Mouse (Mus musculus) kidney, postnatal 25 days (tissue): Measurements from ENCODE around the gene Lrriq4.

ENCODE experiments used
- DNase-seq, 2 experiments: peaks; one replicate each; pipeline ENCODE4 v3.0.0; 2021; ENCODE audit warnings: mixed read lengths in 2 of 2

The Lrriq4 gene

DNA sequence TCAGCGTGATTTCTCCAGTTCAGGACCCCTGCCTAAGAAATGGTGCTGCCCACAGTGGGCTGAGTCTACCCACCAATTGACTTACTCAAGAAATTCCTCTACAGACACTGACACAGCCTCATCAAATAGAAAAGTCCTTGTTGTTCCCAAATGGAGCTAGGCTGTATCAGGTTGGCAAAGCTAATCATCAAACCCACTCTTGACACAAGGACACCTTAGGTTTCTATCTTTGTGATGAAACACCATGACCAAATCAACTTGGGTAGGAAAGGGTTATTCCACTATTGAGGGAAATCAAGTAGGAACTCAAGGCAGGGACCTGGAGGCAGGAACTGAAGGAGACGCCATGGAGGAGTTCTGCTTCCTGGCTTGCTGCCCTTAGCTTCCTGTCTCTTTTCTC lies at the start of gene Lrriq4:
Lrriq4 (plus strand) TSS at position 301 of the 400 bp plus-strand sequence.
- DNase-seq: no peak

DNA sequence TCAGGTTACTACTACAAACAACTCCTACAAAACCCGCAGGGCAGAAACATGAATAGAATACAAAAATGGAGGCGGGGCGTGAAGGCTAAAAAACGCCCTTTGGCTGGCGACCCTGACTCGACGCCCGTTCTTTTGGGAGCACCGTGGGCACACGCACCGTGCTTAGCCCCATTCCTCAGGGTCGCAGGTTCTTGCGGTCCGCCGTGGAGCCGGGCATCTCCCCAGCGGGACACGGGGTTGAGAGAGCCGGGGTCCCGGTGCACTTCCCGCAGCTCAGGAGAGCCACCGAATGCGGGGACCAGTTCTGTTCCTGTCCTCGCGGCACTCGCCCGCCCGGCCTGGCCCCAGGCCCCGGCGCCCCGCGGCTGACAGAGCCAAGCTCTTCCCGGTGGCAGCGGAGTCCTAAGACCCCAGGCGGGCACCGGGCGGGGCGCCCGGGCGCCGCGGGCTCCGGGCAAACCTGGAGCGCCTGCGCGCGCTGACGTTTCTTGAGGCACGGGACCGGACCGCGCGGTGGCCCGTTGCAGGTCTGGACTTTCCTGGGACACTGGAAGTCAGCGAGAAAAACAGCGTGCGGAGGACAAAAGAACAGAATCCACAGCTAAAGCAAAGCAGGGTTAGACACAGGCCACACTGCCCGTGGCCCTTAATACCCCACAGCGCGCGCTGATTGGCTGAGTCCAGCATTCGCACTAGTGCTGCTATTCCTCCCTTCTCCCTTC lies 49.0 kb upstream of the Lrriq4 start:
- DNase-seq: peak; percentile 66 to 79

DNA sequence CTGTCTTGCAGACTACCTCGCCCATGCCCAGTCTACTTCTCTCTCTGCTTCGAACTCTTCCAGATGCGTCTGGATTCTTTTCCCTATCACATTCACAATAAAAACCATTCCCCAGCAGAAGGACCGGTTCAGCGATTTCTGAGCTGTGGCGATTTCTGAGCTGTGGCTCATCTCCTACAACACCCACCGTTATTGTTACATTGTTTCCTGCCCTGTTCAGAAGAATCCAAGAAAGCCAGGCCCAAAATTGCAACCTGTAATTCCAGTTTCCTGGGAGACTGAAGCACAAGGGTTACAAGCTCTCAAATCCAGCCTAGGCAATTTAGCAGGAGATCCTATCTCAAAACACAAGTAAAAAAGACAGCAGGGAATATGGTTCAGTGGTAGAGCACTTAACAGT lies 47.0 kb upstream of the Lrriq4 start:
- DNase-seq: no peak

DNA sequence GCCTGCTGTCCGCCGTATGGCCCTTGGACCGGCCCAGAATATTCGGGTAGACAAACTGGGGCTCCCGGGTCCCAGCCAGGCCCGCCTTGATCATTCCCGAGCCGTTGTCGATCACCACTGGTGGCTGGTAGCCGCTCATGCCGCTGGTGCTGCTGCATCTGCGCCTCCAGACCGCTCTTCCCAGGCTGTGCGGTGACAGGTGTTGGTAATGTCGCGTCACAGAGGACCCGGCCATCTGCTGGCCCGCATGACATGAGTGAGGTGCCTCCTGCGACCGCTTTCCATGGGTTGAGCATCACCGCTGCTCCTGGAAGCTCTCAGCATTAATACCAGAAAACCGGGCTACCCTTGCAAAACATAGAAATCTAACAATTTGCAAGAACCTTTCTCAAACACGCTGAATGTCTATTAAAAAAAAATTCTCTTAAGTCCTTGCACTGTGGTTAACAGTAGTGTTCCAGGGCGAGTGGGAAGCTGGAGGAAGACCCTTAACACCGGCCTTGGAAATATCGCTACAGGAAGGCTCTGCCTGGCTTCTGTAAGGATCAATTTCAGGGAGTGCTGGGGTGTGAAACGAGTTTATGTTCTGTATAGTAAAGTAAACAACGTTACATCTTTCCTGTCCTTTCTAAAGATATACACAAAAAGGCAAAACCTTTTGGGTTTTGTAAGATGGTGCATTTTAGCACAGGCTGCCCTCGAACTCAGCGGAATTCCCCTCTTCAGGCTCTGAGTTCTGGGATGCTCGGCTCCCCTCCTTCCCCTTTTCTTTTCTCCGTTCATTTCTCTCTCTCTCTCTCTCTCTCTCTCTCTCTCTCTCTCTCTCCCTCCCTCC lies 44.4 kb upstream of the Lrriq4 start, which contains the start of gene Actrt3:
Actrt3 (minus strand) TSS at position 229 of the 835 bp plus-strand sequence.
- DNase-seq: peak; percentile 27 to 61

DNA sequence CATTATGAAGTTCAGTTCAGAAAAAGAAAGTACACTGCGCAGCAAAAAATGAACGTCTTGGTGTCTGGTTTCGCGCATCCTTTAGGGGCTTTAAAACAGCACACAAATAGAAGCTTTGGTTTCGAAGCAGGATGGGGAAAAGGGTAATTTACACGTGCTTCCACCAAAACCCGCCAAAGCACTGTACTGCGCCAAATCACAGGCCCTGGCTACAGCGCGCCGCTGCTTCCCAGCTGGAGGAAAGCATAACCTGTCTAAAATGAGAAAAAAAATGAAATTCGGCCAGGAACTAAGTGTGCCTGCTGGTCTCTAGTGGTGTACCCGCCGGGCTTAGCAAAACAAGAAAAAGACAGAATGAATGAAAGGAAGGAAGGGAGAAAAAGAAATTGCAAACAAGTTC lies 43.6 kb upstream of the Lrriq4 start:
- peak in 1 of 2 experiments; percentile 29 for DNase-seq

DNA sequence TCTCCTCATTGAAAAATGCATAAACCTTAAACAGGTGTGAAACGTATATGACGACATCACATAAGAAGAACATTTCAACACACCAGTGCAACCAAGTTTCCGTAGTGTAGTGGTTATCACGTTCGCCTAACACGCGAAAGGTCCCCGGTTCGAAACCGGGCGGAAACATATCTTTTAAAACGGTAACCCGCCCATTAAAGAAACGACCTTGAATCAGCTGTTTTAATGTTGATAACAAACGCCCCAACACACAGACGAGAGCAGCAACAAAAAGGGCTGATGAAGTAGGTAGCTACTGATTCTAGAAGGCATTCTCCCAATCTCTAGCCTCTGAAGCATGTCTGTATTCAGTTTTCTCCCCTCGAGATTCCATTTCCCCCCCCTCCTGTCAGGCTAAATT lies 43.1 kb upstream of the Lrriq4 start:
- DNase-seq: peak; percentile 90 to 96

DNA sequence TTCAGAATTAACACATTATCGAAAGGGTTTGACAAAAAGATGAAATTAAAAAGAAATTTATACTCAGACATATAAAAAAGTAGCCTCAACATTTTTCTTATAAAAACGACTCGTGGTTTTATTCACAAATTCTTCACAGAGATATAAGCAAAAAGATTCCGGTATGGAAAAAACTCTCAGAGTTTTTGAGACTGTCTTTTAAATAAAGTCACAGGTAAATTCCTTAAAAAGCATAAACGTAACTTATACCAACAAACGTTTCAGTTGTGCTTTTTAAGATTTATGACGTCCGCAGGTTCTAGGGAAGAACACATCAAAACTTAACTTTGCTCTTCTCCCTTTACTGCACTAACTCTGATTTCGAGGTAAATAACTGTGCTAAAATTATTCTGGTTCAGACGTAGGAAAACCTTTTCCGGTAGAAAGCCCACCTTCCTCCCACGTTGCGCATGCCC lies 42.7 kb upstream of the Lrriq4 start:
- no peak for DNase-seq

DNA sequence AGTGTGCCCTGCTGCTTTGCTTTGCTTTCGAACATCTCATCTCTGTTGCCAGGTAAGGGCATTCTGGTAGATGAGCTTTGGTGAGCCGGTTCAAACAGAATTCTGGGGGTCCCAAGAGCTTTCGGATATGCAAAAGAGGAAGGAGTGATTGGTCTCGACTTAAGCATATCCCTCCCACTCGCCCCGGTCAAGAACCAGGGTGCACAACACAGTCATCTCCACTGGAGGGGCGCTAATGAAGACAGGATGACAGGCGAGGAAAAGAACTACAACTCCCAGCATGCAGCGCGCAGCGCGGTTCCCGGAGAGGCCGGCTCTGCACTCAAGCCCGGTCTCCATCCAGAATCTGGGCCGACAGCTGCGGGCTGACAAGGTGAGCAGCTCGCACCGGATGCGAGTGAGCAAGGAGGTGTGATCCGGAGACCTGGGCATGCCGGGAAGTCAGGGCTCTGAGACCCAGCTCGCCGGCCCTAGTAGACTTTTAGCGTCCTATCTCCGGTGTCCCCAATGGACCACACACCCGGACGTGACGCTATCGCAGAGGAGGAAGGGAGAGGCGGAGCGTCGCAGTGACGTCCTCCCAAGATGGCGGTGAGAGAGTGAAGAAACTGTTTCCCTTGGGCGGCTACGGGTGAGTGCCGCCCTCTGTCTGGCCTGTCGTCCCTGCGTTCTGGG lies 42.1 kb upstream of the Lrriq4 start, which contains the start of gene Mynn:
Mynn (plus strand) TSS at position 1 of the 675 bp plus-strand sequence.
- DNase-seq: peak; percentile 97

DNA sequence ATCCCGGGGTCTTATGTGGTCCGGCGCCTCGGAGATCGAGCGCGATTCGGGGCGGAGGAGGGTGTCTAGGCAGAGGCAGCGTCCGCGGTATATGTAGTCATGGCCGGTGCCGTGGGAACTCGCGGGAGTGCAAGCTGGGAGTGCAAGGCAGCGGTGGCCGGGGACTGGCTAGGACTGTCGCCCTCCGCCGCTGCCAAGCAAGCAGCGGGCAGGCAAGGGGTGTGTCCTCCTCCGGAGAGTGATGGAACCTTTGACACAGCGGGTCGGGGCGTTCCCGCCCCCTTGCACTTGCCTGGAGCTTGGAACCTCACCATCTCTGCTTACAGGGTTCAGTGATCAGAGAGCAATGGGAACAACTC lies 41.6 kb upstream of the Lrriq4 start:
- peak; percentile 79 to 94 for DNase-seq

DNA sequence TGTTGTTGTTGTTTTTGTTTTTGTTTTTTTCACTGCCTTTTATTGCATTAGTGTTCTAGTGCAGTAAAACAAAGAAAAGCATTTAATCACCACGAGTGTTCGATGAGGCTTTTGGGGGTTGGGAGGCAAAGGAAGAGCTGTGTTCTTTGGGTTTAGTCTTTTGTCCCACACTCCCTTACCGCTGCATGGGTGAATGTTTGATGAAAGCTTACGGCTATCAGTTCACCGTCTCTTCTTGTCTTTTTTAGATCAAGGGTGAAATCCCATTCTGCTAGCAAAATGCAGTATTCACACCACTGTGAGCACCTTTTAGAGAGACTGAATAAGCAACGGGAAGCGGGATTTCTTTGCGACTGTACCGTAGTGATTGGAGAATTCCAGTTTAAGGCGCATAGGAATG lies 41.1 kb upstream of the Lrriq4 start:
- no peak for DNase-seq

DNA sequence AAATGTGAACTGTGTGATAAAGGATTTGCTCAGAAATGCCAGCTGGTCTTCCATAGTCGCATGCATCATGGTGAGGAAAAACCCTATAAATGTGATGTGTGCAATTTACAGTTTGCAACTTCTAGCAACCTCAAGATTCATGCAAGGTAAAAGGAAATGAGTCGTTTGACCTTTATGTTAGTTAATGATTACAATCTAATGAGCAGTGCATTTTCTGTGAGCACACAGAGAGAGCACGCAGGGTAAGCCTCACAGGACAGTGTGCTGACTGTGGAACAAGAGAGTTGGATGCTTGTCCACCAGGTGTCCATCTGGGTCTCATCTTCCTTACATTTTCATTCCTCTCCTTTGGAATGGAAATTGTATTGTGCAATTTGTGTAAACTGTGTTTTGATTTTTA lies 35.3 kb upstream of the Lrriq4 start:
- DNase-seq: peak in 1 of 2 experiments; percentile 52

DNA sequence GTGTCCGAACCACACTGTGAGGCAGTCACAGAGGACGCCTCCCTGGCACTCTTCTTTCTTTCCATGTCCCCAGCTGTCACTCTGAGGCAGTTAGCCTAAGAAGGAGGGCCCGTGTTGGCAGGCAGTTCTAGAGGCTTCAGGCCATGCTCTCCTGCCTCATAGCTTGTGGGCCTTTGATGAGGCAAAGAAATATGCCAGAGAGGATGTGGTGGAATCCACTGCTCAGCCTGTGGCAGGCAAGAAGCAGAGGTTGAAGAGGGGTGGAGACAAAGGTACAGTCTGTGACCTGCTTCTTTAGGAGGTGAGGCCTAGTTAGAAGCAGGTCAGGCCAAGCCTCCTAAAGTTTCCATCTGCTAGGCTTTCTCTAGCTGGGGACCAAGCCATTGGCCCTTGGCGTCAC lies 33.4 kb upstream of the Lrriq4 start:
- DNase-seq: no peak

DNA sequence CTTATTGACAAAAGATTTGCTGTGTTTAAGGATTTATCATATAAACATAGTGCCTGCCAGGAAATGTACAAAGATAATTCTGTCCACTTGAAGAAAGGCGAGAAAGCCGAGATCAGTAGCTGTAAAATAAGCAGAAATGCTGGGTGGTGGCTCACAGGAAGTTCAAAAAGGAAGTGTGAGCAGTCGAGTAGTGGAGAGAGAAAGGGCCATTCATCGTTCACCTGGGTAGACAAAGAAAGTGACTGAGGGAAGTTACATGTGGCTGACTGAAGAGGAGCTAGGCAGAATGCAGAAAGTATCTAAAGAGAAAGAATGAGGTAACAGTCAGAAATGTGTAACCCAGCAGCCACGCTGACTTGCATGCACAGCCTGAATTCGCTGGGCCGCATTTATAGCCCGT lies 24.2 kb upstream of the Lrriq4 start:
- no peak for DNase-seq

DNA sequence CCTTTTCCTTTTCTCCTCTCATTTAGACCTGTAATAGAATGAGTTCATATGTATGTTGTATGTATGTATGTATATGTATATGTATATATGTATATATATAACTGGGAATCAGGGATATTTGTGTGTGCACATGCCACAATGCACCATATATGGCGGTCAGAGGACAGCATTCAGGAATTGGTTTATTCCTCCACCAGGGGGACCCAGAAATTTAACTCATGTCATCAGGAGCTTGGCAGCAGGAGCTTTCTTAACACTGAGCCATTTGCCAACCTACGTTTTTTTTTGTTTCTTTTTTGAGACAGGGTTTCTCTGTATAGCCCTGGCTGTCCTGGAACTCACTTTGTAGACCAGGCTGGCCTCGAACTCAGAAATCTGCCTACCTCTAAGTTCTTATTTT lies 10.6 kb upstream of the Lrriq4 start:
- no peak for DNase-seq

DNA sequence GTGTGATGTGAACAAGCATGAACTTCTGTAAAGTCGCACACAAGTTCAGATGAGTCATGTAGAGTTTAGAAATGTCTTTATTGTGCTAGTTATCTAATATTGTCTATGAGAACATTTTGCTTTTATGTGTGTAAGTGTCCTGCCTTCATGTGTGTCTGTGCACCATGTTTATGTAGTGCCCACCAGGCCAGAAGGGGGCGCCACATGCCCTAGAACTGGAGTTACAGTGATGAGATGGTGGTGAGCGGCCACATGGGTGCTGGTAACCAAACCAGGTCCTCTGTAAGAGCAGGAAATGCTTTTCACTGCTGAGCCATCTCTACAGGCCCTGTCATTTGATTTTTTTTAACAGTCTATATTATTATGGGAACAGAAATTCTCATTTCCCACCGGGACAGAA lies 8.7 kb upstream of the Lrriq4 start:
- no peak for DNase-seq

DNA sequence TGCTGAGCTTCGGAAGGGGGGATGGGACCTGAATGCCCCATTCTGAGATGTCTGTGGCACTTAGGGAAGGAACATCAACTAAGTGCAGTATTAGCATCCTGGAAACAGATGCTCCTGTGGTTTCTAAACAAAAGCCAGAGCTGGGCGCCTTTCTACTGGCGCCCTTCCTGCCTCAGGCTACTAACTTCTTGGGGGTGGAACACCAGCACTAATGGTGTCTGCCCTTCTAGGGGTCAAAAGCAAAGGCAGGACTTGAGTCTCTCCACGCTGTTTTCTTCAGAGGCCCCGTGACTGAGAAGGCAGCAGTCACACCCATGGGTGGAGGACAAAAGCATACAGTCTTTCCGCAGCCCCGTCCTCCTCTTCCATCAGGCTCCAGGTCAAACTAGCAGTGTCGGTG lies 2.5 kb downstream of the Lrriq4 start:
- DNase-seq: no peak

DNA sequence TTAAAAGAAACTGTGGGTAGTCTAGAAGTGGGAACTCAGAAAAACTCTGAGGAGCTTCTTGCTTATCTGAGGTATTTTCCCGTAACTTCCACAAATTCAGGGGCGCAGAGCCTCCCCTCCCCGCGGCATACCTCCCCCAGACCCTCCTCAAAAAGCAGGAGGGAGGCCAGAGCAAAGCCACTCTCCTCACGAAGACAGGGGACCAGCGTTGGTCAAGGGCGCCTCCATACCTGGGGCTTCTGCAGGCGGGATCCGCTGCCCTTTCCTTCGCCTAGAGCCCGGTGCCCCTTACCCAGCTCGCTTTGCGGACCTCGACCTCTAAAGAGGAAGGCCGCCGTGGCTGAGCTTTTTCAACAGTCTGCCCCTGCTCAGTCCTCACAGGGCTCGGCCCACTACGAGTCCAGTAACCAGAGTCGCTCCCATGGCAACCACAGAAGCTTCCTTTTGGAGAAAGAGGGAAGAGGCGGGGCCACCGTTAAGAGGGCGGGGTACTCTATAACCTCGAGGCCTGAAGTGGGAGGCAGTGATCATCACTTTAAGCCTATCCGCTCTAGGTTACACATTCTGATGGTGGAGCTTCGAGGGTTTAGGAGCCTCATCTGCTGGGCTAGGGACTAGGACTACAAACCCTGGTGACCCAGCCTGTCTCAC lies 3.3 kb downstream of the Lrriq4 start, which contains the start of gene Lrrc34:
Lrrc34 (minus strand) TSS at position 430 of the 651 bp plus-strand sequence.
- DNase-seq: peak; percentile 67 to 76

DNA sequence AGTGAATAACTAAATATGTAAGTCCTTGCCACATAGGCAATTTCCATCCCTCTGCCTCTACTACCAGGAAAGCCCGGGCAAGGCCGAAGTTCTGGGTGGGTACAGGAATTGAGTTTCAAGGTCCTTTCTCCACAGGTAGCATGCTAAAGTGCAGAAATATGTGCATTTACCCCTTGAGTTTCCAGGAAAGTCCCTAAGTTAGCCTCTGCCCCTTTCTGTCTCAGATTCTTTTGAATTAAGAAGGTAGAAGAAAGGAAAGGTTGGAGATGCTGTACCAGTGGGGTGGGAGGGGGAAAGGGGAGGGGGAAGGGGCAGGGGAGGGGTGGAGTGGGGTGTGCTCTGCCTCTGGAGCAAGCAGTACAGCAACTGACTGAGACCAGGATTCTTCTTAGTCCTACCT lies 4.2 kb downstream of the Lrriq4 start:
- no peak for DNase-seq

DNA sequence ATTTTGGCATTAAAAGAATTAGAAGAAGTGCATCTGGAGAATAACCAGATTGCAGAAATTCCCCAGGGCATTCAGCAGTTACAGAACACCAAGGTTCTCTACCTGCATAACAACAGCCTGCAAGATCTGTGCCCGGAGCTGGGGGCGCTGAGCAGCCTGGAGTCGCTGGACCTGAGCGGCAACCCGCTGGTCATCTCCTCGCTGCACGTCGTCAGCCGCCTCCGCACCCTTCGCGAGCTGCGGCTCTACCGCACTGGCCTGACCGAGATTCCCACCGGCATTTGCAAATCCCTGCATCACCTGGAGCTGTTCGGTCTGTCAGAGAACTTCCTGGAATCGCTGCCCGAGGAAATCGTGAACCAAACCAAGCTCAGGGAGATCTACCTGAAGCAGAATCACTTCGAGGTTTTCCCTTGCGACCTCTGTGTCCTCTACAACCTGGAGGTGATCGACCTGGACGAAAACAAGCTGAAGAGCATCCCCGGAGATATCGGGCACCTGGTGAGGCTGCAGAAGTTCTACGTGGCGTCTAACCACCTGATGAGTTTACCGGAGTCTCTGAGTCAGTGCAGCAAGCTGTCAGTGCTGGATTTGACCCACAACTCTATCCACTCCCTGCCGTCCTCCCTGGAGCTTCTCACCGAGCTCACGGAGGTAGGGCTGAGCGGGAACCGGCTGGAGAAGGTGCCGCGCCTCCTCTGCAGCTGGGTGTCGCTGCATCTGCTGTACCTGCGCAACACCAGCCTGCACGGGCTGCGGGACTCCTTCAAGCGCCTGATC lies 5.9 kb downstream of the Lrriq4 start:
- peak; percentile 58 to 72 for DNase-seq

DNA sequence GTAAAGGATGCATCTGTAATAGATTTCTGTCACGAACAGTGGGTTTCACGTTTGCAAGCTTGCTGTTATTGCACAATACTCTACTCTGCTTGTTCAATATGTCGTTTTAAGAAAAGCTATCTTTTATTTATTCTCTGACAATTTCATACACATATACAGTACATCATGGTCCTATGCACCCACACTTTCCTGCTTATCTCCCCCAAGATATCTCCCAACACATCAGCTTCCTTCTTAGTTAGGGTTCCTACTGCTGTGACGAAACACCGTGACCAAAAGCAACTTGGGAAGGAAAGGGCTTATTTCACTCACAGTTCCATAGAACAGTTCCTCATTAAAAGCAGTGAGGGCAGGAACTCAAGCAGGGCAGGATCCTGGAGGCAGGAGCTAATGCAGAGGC lies 11.6 kb downstream of the Lrriq4 start:
- DNase-seq: no peak

DNA sequence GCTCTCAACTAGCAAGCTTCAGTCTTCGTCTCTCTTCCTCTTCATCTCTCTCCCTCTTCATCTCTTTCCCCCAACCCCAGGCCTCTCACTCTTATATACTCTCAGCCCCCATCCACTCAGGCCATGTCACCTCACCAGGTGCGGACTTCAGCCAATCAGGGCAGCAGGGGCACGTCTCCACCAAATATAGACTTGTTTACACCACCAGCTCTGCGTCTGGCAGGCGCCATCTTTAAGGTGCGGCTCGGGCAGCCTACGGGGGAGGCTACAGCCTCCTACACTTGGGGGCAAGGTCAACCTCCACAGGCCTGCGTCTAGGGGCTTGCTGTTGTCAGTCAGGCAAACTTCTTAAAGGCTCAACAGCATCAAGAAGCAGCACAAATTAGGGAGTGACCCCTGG lies 14.2 kb downstream of the Lrriq4 start:
- no peak for DNase-seq

DNA sequence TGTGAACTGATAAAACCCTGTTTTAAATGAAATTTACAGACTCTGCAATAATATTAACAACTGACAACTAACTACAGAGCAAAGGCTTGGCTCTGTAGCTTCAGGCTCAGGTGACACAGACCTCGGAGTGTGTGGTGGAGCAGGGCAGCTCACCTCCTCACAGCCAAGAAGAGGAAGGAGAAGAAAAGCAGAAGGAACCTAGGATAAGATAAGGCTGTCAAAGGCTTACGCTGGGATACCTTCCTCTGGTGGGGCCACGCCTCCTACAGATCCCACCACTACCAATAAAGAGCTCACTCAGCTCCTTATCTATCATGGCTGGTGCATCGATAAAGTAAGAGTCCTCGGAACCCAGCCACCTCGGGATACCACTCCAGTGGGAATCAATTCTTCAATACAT lies 38.9 kb downstream of the Lrriq4 start:
- DNase-seq: no peak
